Mouse (Mus musculus) stomach, embryonic 15.5 days (tissue): Measurements from ENCODE around the gene Cluh. TPM values are rescaled to one million over a fixed set of nuclear protein-coding genes. Genes with fewer than 3 reads are reported as not detected.

Experiments
- ATAC-seq: fragments of 200-750 bp; cut with Nextera tagmentation; 2 replicates; pipeline ENCODE4 v1.8.0; 2017; ENCODE audit warnings: low read depth, moderate number of reproducible peaks, moderate TSS enrichment; ENCODE audit not compliant: insufficient read depth, low FRiP score
- H3K27ac ChIP-seq: fragments of 300-500 bp; sonication (generic); 2 replicates; pipeline ENCODE4 v1.5.1; 2015; ENCODE audit warnings: mild to moderate bottlenecking, inconsistent platforms
- H3K27me3 ChIP-seq: fragments of 300-500 bp; sonication (generic); replicated peaks from 2 replicates; pipeline ENCODE4 v1.6.1; 2015; ENCODE audit warnings: inconsistent platforms
- H3K36me3 ChIP-seq: fragments of 300-500 bp; sonication (generic); 2 replicates; pipeline ENCODE4 v1.6.1; 2015; ENCODE audit warnings: inconsistent platforms
- H3K4me1 ChIP-seq: fragments of 300-500 bp; sonication (generic); 2 replicates; pipeline ENCODE4 v1.6.1; 2015; ENCODE audit warnings: inconsistent platforms
- H3K4me2 ChIP-seq: fragments of 300-500 bp; sonication (generic); 2 replicates; pipeline ENCODE4 v1.6.1; 2015; ENCODE audit warnings: mild to moderate bottlenecking, inconsistent platforms
- H3K4me3 ChIP-seq: fragments of 300-500 bp; sonication (generic); replicated peaks from 2 replicates; pipeline ENCODE4 v1.5.1; 2015; ENCODE audit warnings: inconsistent platforms
- H3K9ac ChIP-seq: fragments of 300-500 bp; sonication (generic); 2 replicates; pipeline ENCODE4 v1.6.1; 2015; ENCODE audit warnings: inconsistent platforms
- H3K9me3 ChIP-seq: fragments of 300-500 bp; sonication (generic); 2 replicates; pipeline ENCODE4 v1.6.1; 2016; ENCODE audit warnings: inconsistent platforms
- WGBS: fragments of 180-500 bp; shearing (Covaris S2); methylation state at CpG from one replicate; pipeline ENCODE4 v1.1.7; 2015; 5-methylcytosine and 5-hydroxymethylcytosine counted together
- polyA plus RNA-seq: library from polyadenylated mRNA; unstranded; fragments of >200 nt; fragmentation: Nextera tagmentation; extraction: Ambion mirVana; gene quantifications from 2 replicates; pipeline ENCODE4 v1.2.1, GENCODE M21; 2015

Cluh gene
- polyA plus RNA-seq, 1 experiment from 2014 or later: 34.9 TPM

DNA sequence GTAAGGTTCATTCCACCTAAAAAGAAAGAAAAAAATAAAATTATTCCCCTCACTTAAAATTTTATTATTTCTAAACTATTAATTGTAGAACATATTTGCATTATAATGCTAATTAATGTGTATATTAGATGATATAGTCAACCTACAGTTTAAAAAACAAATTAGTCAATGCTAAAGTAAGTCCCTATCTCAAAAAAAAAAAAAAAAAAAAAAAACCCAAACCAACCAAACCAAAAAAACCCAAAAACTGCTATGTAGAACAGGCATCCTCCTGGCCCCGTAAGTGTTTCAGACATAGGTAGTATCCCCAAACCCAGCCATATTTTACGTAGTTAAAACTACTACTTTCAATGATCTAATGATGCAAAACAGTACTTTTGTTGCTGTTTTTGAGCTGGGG lies 50.2 kb downstream of the Cluh start:
- Histone ChIP-seq H3K36me3 (peaks cover 16% of the 10 kb centered on the region; the same call in 1 of the 2 replicates), H3K9me3 (no peaks in the 10 kb centered on the region), H3K9ac (no peak overlapping the region), H3K4me1 (no peaks in the 10 kb centered on the region), H3K27me3 (no peaks in the 10 kb centered on the region), H3K4me3 (no peak overlapping the region), H3K4me2 (no peak overlapping the region), H3K27ac (no peak overlapping the region)
- WGBS: 100% methylated on average over 2 of the region's 2 CpGs
- no peak for ATAC-seq

DNA sequence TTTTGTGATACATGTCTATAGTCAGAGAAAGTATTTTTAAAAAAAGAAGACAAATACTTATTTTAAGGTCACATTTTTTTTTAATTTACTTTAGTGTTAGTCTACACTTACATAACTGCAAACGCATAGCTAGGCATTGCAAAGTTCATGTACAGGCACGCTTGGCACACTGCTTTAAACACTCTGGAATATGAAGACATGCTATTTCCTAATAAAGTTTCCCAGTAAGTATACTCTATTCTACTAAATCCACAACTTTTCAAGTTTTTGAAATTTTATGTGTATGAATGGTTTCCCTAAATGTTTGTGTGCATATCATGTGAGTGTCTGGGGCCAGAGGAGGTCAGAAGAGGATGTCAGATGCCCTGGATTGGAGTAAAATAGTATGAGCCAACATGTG lies 54.8 kb downstream of the Cluh start:
- Histone ChIP-seq H3K4me1 (no peaks in the 10 kb centered on the region), H3K9ac (no peak overlapping the region), H3K4me3 (no peak overlapping the region), H3K36me3 (0 out of 2 replicates have a peak, but pooled peaks cover under 1% of the 10 kb centered on the region), H3K4me2 (no peak overlapping the region), H3K27ac (no peak overlapping the region), H3K9me3 (no peaks in the 10 kb centered on the region), H3K27me3 (no peaks in the 10 kb centered on the region)
- no peak for ATAC-seq
- WGBS: 84% methylated on average over 2 of the region's 2 CpGs

DNA sequence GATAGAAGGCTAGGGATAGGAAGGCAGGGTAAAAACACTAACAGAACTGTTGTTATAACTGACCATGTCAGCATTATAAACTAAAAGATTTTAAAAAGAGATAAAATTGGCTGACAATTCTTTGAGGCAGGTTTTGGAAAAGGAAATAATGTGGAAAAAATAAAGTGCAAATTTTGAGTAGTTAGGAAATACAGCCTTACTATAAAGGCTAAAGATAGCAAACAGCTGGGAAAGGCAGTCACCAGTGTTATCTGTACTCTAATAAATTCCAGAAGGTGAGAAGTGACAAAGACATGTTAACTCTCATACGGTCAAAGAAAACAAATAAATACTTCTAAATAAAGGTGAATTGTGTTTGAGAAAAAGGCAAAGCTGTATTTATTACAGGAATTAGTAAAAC lies 59.5 kb downstream of the Cluh start:
- no peak overlapping the region for H3K9ac ChIP-seq
- WGBS: 43% methylated on average over 1 of the region's 1 CpGs
- H3K4me1 ChIP-seq: no peaks in the 10 kb centered on the region
- no peak overlapping the region for H3K4me3 ChIP-seq
- no peaks in the 10 kb centered on the region for H3K9me3 ChIP-seq
- no peak overlapping the region for H3K4me2 ChIP-seq
- no peak overlapping the region for H3K27ac ChIP-seq
- no peaks in the 10 kb centered on the region for H3K36me3 ChIP-seq
- no peak for ATAC-seq
- no peaks in the 10 kb centered on the region for H3K27me3 ChIP-seq

DNA sequence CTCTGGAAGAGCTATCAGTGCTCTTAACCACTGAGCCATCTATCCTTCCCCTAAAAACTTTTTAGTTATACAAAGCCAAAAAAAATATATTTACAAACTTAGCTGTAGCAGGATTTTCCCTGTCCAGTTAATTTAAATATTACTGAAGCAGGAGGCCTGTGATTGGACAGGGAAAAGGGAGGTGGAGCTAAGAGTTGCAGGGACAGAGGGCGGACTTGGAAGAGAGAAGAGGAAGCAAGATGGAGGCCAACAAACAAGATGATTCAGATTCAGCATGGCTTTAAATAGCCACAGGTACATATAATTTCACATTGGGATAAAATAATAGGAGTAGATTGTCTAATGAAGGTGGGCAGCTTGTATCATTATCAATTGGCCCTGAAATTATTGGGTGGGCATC lies 61.4 kb downstream of the Cluh start:
- no peaks in the 10 kb centered on the region for H3K4me1 ChIP-seq
- no peak overlapping the region for H3K9ac ChIP-seq
- H3K4me2 ChIP-seq: no peak overlapping the region
- H3K36me3 ChIP-seq: no peaks in the 10 kb centered on the region
- H3K27me3 ChIP-seq: no peaks in the 10 kb centered on the region
- no peak overlapping the region for H3K27ac ChIP-seq
- 94% methylated on average over 1 of the region's 1 CpGs for WGBS
- no peaks in the 10 kb centered on the region for H3K9me3 ChIP-seq
- no peak for ATAC-seq
- H3K4me3 ChIP-seq: no peak overlapping the region

DNA sequence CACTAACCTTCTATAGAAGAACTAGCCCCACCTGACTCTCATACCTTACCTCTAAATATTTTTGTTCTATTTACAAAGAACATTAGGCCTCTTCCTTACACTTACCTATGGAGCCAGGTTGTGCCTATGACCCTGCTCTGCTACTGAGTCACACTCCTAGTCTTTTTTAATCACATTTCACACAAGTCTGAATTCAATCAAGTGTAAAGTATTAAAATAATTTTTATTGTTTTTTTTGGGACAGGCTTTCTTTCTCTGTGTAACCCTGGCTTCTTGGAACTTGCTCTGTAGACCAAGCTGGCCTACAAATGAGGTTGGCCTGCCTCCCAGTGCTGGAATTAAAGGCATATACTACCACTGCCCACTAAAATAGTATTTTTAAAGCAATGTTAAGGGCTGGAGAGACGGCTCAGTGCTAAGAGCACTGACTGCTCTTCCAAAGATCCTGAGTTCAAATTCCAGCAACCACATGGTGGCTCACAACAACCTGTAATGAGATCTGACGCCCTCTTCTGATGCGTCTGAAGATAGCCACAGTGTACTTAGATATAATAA lies 66.8 kb downstream of the Cluh start:
- WGBS: 86% methylated on average over 3 of the region's 3 CpGs
- Histone ChIP-seq H3K4me1 (peaks cover 5% of the 10 kb centered on the region; the same call in 1 of the 2 replicates), H3K4me3 (no peak overlapping the region), H3K27me3 (no peaks in the 10 kb centered on the region), H3K4me2 (no peak overlapping the region), H3K27ac (no peak overlapping the region), H3K9me3 (no peaks in the 10 kb centered on the region), H3K9ac (no peak overlapping the region), H3K36me3 (no peaks in the 10 kb centered on the region)
- ATAC-seq: no peak

Other genes with a start within 250 kb of the Cluh start
- gene Rap1gap2, start 38.6 kb upstream of the Cluh start, polyA plus RNA-seq: 13.1 and 21.2 TPM in 2 replicates
- 0.63 and 1.5 TPM in 2 replicates for gene Ccdc92b, start 29.9 kb upstream of the Cluh start, polyA plus RNA-seq
- gene Pafah1b1, start 75.2 kb downstream of the Cluh start, polyA plus RNA-seq: 44.7 and 53.9 TPM in 2 replicates
- 43.9 and 45.3 TPM in 2 replicates for gene Mettl16, start 121.3 kb downstream of the Cluh start, polyA plus RNA-seq
- gene Mnt, start 181.4 kb downstream of the Cluh start, polyA plus RNA-seq: 3.9 and 4.5 TPM in 2 replicates
- 6.2 and 6.9 TPM in 2 replicates for gene Sgsm2, start 247.6 kb downstream of the Cluh start, polyA plus RNA-seq
- 43.3 and 48.3 TPM in 2 replicates for gene Tsr1, start 248.6 kb downstream of the Cluh start, polyA plus RNA-seq